Mouse (Mus musculus) embryo, embryonic 11.5 days (tissue): Measurements from ENCODE around the gene Fcor.

ENCODE experiments used
- DNase-seq: peaks from one replicate; pipeline ENCODE4 v3.0.0-alpha.2; 2012; ENCODE audit warnings: low read depth, low spot score

The Fcor gene

GRCm38 (mm10) chr8:3671980-3672491 lies at the start of gene Fcor:
Gene Fcor, minus strand, starts transcription at chr8:3672362.
- peak; percentile 66 for DNase-seq

DNA sequence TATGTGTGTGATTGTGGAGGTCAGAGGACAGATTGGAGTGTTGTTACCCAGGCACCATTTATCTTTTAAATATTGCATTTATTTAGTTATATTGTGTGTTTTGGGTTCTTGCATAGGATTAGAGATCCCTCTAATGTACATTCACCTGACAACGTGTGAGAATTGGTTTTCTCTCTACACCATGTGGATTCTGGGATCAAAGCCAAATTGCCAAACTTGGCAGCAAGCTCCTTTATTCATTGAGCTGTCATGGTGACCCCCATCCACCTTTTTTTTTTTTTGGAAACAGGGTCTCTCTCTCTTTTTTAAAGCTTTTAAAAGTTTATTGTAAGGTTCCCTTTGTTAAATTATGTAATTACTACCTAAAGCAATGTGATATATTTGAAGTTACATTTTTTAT lies 48.9 kb upstream of the Fcor start:
- no peak for DNase-seq

- DNase-seq: no peak
Measured at GRCm38 (mm10) chr8:3720551-3720950, 48.4 kb upstream of the Fcor start, which contains the start of gene Clec4g. Gene Clec4g, minus strand, starts transcription at chr8:3720651.

DNA sequence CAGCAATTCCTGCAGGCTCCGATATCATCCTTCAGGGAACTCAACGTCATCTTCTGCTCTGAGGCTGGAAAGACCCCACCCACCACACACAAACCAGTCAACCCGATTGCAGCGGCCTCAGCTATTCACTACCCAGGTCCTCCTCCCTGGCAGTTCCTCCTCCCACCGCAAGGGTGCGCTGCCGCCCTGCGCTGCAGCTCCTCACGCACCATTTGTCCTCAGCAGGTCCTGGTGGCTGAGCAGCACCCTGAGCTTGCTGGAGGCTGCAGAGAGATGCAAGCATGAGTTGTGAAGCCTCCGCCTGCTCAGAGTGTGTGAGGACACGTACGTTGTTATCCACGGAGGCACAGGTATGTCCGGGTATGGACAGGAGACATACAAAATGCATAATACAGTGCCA lies 46.4 kb upstream of the Fcor start:
- DNase-seq: peak; percentile 54

DNA sequence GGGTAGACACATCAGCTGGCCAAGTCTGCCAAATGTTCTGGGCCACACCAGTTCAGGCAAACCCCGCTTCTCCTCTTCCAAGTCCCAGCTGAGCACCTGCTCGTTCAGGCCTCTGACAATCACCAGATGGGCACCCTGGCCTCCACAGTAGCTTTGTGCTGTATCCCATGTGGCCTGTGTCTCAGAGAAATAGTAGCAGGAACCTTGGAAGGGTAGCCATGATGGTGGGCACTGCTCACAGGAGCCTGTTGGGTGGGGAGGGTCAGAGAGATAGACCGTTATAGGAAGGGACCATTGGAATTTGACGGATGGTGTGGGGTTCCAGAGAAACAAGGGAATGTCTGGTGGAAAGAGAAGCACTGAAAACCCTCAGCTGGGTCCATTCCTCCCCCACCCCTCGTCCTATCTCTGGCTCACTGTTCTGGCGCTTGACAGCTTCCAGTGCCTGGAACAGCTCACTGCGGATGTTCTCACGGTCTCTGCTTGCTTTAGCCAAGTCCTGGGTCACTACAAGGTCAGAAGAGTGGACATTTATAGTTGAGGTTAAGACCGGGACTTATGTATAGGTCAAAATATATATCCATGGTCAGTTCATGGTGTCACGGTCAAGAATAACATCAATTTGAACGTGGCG lies 45.3 kb upstream of the Fcor start:
- DNase-seq: no peak

DNA sequence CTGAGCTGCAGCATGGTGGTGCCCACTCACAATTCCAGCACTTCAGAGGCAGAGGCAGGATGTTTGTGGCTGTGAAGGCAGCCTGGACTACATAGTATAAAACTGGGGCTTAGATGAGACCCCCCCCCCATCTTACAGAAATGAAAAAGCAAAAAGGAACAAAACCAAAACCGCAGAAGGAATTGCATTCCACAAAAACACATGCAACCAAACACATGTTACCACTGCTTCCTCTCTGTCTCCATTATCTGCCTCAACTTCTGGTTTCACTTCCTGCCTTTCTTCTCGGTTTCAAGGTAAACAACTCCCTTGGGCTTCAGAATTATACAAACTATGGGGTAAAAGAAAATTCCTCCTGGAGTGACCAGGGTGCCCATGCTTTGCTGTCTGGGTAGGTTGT lies 39.5 kb upstream of the Fcor start:
- no peak for DNase-seq

DNA sequence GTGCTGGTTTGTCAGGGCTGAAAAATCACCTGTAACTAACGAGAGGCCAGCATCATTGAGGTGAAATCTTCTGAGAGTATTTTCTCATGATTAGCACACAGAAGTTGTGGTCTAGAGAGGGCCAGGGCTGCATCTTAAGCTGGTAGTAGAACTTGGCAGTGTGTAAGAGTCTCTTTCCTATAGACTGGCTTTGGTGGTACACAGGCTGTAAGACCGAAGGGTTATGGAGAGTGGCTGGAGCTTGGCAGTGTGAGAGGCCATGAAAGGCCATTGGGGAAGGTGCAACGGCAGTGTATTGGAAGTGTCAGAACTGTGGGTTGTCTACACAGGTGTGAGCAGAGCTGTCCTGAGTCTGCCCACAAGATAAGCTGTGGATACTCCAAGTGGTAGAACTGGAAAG lies 38.1 kb upstream of the Fcor start:
- DNase-seq: no peak

- DNase-seq: no peak
Measured at GRCm38 (mm10) chr8:3707611-3708010, 35.4 kb upstream of the Fcor start.

DNA sequence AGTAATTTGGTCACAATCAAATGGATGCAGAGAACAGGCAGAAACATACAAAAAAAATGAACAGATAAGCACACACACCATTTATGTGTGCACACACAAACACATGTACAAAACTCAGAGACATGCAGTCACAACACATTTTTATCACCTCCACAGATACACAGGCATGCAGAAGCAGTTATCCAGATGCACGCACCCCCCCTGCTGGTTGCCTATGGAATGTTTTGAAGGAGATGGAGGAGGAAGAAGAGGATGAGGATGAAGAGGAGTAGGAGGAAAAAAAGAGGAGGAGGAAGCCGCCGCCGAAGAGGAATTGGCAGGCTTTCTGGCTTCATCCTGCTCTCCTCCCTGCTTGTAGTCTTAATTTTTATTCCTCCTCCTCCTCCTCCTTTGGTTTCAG lies 33.5 kb upstream of the Fcor start:
- DNase-seq: no peak

GRCm38 (mm10) chr8:3701491-3701890 lies 29.3 kb upstream of the Fcor start:
- no peak for DNase-seq

DNA sequence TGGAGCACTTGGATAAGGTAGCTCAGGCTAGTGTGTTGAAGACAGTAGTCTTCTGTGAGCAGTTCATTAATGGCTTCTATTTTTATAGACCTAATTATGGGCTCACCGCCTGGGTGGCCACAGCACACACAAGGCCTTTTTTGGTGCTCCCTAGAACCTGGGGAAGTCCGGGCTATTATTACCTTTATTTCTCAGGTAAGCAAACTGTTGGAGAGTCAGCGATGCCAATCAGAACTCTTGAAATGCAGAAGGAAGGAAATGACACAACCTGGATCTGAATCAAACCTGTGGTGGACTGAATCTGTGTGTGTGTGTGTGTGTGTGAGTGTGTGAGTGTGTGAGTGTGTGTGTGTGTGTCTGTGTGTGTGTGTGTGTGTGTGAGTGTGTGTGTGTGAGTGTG lies 22.0 kb upstream of the Fcor start, which contains the start of gene Fcer2a:
Fcer2a (minus strand) TSS at position 55 of the 400 bp plus-strand sequence.
- no peak for DNase-seq

DNA sequence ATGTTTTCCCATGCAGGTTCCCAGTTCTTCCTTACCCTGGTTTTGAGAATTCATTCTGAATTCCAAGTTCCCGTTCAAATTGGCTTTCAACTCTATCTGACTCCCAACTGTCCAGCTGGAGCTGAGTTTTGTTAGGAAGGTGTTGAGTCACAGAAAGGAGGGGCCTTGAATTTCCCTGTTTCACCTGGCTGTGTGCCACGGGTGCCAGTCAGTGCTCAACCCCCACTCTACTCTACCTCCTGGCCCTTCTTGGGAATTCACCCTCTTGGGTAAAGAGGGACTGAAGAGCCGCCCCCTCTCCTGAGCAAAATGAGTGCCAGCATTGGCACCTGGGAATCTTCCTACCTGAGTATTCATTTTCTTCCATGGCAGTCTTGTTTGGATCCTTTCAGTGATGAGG lies 18.6 kb upstream of the Fcor start:
- DNase-seq: no peak

DNA sequence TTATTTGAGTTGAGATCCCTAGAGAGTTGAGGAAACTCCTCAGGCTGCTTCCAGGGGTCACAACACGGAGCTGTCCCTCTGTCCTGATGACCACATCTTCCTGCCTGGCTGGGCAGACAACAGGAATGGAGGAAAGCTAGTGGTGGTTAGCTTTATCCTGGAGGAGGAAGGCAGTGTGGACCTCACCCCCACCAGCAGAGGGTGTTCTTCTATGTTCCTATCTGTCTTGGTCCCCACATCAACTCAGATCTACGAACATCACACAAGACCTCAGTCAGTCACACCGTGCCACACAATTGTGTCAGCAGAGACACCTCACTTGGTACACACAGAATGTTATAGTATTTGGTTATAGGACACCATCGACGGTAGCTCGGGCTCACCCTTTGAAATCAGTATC lies 15.4 kb upstream of the Fcor start:
- DNase-seq: no peak

- no peak for DNase-seq
Measured at GRCm38 (mm10) chr8:3685422-3685821, 13.3 kb upstream of the Fcor start.

- no peak for DNase-seq
Measured at GRCm38 (mm10) chr8:3684530-3684929, 12.4 kb upstream of the Fcor start.

DNA sequence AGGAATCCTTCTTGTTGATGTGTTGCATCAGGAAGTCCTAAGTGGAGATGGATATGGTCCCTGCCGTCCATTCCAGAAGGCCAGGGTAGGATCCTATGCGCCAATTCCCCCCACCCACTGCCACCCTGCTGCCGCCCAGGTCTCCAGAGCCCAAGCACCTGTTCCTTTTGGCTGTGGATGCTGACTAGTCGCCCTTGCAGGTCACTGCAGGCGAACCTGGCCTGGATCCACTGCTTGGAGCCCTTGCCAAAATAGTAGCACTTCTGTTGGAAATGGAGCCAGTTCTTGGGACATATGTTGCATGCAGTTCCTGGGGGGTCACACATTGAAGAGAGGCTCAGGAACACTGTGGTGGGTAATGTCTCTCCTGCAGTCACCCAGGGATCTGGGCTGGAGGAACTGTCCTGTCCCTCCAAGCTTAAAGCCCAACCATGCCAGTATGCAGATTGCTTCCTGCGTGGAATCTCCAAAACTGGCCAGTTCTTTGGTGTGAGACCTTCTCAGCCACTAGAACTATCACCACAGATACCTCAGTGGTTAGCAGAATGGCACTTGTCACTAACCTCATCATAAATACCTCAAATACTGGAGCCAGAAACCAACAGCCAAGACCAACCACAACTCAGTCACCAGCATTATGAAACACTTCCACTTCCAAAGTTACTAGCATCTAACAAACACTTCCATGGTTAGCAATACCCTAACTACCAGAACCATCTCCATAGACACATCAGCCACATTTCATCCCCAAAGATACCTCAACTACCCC lies 11.4 kb upstream of the Fcor start:
- DNase-seq: no peak

DNA sequence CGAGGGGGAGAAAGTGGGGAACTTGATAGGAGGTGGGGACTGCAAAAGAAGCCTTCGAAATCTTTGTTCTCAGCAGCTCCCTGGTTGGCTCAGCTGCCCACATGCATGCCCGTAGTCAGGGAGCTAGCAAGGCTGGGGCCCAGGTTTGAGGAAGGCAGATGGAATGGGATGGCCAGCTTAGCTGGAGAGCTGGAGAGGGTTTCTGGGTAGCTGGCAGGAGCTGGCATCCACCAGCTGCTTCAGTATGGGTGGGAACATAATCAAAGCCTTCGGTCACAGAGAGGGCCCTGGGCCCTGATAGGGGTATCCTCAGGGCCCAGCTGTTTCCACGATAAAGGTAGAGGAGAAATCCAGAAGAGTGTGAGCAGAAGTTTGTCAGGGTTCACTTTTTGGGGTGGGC lies 10.3 kb upstream of the Fcor start:
- no peak for DNase-seq

DNA sequence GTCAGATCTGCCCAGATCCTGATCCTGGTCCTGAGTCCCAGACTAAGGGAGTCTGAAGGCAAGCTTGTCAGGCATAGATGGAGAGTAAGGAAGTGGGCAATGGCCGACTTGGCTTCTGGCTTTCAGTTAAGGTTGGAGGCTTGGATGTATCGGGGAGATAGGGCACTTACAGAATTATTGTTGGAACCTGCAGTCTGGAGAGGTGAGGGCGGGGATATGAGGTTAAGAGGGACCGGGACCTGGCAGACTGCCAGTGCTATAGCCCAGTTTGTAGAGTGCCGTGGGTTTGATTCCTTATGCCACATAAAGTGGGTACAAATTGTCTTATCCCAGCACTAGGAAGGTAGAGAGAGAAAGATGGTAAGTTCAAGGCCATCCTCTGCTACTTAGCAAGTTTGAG lies 7.5 kb upstream of the Fcor start:
- DNase-seq: no peak

- DNase-seq: no peak
Measured at GRCm38 (mm10) chr8:3679236-3679635, 7.1 kb upstream of the Fcor start.

- DNase-seq: no peak
Measured at GRCm38 (mm10) chr8:3678831-3679230, 6.7 kb upstream of the Fcor start.

DNA sequence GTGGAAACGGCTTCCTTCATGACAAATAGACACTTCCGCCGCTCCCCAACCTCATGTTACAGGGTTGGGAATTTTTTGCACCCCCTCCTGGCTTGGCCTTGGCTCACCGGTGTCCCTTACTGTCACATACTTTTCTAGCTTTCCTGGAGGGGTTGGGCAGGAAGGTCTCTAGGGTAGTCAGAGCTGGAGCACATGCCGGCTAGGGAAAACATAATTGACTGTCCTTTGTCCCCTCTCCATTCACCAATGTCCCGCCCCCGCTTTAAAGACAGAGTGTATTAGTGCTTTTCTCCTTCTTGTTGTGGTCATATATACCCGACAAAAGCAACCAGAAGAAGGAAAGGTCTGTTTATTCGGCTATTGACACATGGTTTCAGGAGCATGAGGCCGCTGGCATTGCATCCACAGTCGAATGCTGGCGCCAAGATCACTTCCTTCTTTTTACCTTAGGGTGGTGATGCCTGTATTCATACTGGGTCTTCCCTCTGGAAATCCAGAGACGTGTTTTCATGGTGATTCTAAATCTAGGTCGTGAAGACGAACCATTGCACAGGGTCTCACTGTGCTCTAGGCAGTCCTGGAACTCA lies 4.9 kb upstream of the Fcor start:
- DNase-seq: no peak

GRCm38 (mm10) chr8:3676131-3676992 lies 4.2 kb upstream of the Fcor start, which contains the start of gene Trappc5:
Gene Trappc5, plus strand, starts transcription at chr8:3676299.
- DNase-seq: peak; percentile 92
